Mouse (Mus musculus) embryonic fibroblast, embryonic 13.5 days (primary cell): ENCODE data around the gene Cbs. TPM values are rescaled to one million over a fixed set of nuclear protein-coding genes. Genes with fewer than 3 reads are reported as not detected.

ENCODE experiments used
- H3K27ac ChIP-seq: 2 replicates; pipeline ENCODE4 v1.5.1; 2012; ENCODE audit warnings: low read length, control low read depth, inconsistent platforms; ENCODE audit not compliant: insufficient read depth
- H3K4me1 ChIP-seq: 2 replicates; pipeline ENCODE4 v1.6.1; 2011; ENCODE audit warnings: low read length; ENCODE audit not compliant: control insufficient read depth, insufficient read depth
- H3K4me3 ChIP-seq: 2 replicates; pipeline ENCODE4 v1.5.1; 2011; ENCODE audit warnings: mild to moderate bottlenecking, control low read depth, low read length; ENCODE audit not compliant: insufficient read depth
- CTCF ChIP-seq: IDR thresholded peaks from 2 replicates; pipeline ENCODE4 v1.5.1; 2011; ENCODE audit warnings: mild to moderate bottlenecking, control low read depth, low read length, moderate library complexity, borderline replicate concordance; ENCODE audit not compliant: insufficient read depth
- POLR2A ChIP-seq: IDR thresholded peaks from 2 replicates; pipeline ENCODE4 v1.6.1; 2011; ENCODE audit warnings: low read depth, mild to moderate bottlenecking, control low read depth, low read length, moderate library complexity
- polyA plus RNA-seq: library from polyadenylated mRNA; stranded (reverse); fragments of >200 nt; gene quantifications from 2 replicates; pipeline ENCODE4 v1.2.4, GENCODE M21; 2011; ENCODE audit warnings: low read depth; ENCODE audit not compliant: missing spikeins, insufficient read length

Gene Cbs
- polyA plus RNA-seq, 1 experiment = 1.7 TPM

DNA sequence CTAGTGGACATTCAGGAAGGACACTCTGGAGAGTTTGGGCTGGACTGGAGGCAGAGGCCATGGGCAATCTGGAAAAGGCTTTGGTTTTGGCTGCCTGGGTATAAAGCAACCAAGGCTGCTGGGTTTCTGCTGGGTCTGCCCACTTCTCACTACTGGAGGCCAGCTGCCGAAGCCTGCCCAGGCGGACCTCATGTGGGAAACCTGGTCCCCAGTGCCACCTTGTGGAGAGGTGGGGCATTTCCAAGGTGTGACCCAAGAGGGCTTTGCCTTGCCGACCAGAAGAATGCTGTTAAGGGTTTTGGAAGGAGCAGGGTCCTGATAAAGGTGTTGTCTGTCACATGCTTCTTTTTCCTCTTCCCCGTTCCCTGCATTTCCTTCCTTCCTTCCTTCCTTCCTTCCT is 27.7 kb upstream of the Cbs start:
- H3K4me3 ChIP-seq = no peak overlapping the region
- no peaks in the 10 kb centered on the region for H3K4me1 ChIP-seq
- no peak for TF ChIP-seq POLR2A
- peak; percentile 80 for TF ChIP-seq CTCF
- H3K27ac ChIP-seq = no peak overlapping the region

DNA sequence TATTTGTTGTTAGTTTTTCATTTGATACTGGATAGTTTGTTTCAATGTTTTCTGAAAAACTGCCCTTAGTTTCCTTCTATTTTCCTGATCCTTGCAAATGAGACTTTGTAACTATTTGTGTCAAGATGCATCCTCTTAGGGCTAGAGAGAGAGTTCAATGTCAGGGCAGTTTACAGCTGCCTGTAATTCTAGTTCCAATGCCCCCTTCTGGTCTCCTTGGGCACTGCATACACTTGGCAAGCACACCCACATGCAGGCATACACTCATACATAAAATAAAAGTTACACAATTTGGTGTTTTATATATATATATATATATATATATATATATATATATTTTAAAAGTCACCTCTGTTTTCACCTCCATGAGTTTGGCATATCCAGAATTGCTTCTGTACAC is 25.8 kb upstream of the Cbs start:
- TF ChIP-seq POLR2A (no peak), CTCF (no peak)
- H3K4me1 ChIP-seq = peaks cover 2% of the 10 kb centered on the region; the same call in 1 of the 2 replicates
- H3K27ac ChIP-seq = no peak overlapping the region
- no peak overlapping the region for H3K4me3 ChIP-seq

DNA sequence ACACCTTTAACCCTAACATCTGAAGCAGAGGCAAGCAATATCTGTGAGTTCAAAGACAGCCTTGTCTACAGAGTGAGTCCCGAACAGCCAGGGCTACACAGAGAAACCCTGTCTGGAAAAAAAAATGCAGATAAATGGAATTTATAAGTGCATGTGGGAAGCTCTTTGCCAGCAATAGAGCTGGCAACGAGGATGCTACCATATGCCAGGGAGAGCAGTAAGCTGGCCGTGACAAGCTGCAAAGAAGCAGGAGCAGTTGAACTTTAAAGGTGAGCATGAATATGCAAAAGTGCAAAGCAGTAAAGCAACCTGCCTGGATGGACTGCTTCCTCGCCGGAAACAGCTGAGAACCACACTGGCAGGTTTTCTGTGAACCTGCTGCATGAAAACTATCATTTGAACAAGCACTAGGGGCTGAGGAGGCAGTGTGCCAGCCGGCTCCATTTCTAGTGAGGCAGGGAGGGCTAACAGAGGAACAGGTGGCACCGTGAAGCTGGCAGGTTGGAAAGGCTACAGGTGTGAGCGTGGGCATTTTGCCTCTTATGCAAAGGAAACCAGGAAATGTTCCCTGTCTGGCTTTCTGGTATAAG is 23.7 kb upstream of the Cbs start:
- Histone ChIP-seq H3K27ac (no peak overlapping the region), H3K4me1 (peaks cover 2% of the 10 kb centered on the region; the same call in 1 of the 2 replicates), H3K4me3 (no peak overlapping the region)
- TF ChIP-seq CTCF = no peak
- TF ChIP-seq POLR2A = no peak

DNA sequence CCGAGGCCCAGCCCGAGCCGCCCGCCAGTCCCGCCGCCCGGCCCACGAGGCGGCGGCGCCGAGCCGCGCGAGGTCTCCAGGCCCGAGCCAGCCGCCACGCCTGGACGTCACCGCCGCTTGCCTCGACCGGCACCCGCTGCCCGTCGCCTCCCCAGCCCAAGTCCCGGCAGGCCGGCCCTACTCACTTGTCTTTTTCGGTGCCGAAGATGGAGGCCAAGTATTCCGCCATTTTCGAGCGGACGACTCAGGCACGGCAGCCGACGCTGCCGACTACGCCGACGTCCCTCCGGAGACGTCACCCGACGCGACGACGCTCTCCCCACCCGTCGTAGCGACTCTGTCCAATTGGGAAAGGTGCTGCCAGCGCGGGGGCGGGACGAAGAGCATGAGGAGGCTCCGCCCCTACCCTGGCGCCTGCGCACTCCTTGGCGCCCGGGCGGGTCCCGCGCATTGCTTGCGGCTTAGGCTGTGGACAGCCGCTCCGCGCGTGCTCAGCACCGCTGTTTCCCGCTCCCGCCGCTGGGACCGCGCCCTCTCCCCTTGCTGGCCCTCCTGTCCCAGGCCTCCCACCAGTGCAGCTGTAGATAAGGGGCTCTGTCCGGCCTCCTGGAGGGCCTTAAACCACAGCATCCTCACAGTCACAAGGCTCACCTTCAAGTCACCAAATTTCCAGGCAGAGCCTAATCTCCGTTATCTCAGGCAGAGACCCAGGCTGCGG is 21.6 kb upstream of the Cbs start, which contains the start of gene U2af1:
U2af1 (minus strand) TSS at position 425 of the 718 bp plus-strand sequence.
- no peak for TF ChIP-seq CTCF
- peak; percentile 83 for TF ChIP-seq POLR2A
- peak within 1 kb of the TSS; percentile 93 for H3K4me3 ChIP-seq
- H3K27ac ChIP-seq = peak within 1 kb of the TSS; percentile 42
- peaks cover 2% of the 10 kb centered on the region; the same call in 1 of the 2 replicates for H3K4me1 ChIP-seq

DNA sequence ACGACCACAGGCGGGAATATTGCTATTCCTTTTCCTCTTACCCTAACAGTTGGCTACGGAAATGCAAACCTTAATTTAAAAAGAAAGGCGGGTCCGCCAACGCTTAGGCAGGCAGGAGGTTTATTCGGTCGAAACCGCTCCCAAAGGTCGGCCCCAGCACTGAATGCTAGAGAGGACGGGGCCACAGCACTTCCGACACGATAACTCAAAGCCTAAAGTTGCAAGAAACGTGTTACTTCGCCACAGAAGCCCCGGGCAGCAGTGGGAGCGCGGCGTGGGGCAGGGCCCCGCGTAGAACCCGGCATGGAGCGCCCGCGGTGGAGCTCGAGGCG is 21.1 kb upstream of the Cbs start:
- Histone ChIP-seq H3K4me1 (peaks cover 2% of the 10 kb centered on the region; the same call in 1 of the 2 replicates), H3K27ac (peak overlapping the region; percentile 42; the same call in 1 of the 2 replicates), H3K4me3 (peak overlapping the region; percentile 93)
- TF ChIP-seq CTCF (no peak), POLR2A (no peak)

DNA sequence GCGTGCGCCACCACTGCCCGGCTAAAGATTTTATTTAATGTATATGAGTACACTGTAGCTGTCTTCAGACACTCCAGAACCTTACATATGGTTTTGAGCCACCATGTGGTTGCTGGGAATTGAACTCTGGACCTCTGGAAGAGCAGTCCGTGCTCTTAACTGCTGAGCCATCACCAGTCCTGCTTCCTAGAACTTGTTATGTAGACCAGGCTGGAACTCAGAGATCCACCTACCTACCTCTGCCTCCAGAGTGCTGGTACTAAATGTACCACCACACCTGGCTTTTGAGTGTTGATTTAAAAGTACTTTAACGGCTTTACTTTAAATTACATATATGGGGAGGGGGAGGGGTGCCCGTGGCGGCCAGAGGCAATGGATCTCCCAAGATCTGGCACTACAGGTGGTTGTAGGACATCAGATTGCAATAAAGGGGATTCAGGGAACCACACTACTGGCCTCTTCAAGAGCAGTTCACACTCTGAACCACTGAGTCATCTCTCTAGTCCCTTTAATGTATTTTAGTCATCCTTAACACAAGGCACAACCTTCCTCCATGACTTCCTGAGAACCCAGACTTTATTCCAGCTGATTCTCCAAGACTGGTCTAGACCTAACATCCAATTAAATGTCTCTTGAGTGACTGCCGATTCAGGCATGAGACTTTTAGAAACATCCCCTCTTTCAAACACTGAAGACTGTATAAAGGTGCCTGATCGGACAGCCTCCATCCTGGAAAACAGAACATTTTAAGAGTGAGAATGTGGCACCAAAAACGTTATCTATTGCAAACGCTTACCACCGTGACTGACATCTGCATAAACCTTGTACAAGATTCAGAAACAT is 20.3 kb upstream of the Cbs start:
- H3K27ac ChIP-seq = peak overlapping the region; percentile 42; the same call in 1 of the 2 replicates
- H3K4me3 ChIP-seq = peak overlapping the region; percentile 93
- H3K4me1 ChIP-seq = peaks cover 2% of the 10 kb centered on the region; the same call in 1 of the 2 replicates
- TF ChIP-seq CTCF (no peak), POLR2A (no peak)

DNA sequence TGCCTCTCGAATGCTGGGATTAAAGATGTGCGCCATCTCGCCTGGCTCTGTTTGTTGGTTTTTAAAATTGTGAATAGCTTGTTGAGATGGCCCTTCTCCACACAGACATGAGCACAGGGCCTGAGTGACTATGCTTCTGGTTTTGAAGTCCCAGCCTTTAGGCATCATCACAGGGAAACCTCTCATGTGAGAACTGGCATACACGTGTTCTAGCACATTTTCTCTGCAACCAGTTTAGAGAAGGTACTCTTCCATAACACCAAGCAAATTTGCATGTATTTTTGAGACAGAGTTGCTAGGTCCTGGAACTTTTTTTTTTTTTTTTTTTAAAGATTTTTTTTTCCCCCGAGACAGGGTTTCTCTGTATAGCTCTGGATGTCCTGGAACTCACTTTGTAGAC is 19.6 kb upstream of the Cbs start:
- TF ChIP-seq CTCF = no peak
- no peak overlapping the region for H3K27ac ChIP-seq
- H3K4me3 ChIP-seq = no peak overlapping the region
- peaks cover 2% of the 10 kb centered on the region; the same call in 1 of the 2 replicates for H3K4me1 ChIP-seq

DNA sequence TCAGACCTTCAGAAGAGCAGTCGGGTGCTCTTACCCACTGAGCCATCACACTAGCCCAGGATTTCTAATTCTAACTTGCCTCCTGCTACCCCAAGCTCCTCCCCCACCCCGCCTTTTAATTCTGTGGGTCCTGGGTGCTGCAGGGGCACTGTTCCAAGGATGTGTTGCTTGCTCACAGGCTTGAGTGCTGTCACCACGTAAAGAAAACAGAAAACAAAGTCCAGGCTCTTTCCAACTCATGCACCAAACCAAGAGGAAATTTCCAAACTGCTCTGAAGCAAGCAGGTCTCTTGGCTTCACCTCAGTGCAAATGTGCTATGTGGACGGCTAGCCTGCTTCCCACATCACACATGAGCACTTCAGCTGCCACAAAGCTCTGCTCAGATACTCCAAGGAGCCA is 18.3 kb upstream of the Cbs start:
- H3K27ac ChIP-seq = no peak overlapping the region
- no peak overlapping the region for H3K4me3 ChIP-seq
- TF ChIP-seq POLR2A (no peak), CTCF (no peak)
- peaks cover 2% of the 10 kb centered on the region; the same call in 1 of the 2 replicates for H3K4me1 ChIP-seq

DNA sequence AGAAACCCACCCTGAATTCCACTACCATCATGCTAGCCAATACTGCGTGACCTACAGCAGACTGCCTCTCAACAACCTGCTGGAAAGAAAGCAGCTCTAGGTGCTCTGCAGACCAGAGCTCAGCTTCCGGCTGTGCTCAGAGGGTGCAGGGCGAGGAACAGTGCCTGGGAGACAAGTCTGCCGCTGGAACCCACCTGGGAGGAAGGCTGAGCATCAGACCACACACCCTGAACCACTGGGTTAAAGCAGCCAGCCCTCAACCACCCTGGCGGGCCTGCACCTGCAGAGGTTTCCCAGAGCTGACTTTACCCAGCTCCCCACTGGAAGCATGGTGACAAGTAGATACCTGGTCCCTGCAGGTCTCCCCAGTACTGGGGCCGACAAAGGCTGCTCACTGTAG is 16.2 kb upstream of the Cbs start:
- Histone ChIP-seq H3K27ac (no peak overlapping the region), H3K4me1 (no peaks in the 10 kb centered on the region; the same call in 1 of the 2 replicates), H3K4me3 (no peak overlapping the region)
- TF ChIP-seq CTCF (no peak), POLR2A (no peak)
